Mouse (Mus musculus): ENCODE measurements around the gene Rnf213.
A peak's percentile ranks its signal among the peaks of the same experiment; 100 is the strongest.

Rnf213 gene

DNA sequence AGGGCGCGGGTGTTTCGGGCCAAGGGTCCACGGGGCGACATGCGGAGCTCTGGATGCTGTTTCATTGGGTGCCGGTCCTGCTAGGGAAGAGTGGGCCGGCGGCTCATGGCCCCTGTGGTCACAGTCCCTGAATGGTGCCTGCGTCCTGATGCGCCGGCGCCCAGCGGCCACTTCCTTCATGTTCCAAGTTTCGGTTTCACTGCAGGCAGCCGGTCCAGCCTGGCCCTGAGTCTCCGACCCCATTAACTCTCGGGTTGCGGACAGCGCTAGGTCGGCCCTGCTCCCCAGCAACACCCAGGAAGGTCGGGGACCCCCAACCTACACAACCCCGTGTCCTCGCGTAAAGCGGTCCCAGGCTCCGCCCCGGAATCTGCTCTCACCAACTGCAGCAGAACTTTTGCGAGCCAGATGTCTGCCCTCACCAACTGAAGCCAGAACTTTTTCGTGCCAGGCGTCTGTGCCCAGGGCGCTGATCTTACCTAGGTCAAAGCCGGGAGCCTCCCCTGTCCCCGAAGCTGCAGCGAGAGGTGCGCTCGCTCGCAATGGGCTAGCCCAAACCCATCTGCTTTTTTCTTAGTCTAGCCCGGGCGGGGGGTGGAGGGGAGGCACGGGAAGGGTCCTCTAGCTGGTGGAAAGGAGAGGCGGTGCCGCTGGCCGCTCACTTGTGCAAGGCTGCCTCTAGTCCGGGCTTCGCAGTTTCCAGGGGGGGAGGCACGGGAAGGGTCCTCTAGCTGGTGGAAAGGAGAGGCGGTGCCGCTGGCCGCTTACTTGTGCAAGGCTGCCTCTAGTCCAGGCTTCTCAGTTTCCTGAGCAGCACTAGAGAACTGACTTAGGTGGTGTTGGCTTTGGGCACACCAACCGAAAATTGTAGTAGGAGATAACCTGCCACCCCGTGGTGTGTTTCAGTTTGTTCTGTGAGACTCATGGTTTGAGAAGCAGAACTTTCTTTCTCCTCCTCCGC is 2.3 kb upstream of the Rnf213 start:
- DNase-seq = peak; percentile 79

DNA sequence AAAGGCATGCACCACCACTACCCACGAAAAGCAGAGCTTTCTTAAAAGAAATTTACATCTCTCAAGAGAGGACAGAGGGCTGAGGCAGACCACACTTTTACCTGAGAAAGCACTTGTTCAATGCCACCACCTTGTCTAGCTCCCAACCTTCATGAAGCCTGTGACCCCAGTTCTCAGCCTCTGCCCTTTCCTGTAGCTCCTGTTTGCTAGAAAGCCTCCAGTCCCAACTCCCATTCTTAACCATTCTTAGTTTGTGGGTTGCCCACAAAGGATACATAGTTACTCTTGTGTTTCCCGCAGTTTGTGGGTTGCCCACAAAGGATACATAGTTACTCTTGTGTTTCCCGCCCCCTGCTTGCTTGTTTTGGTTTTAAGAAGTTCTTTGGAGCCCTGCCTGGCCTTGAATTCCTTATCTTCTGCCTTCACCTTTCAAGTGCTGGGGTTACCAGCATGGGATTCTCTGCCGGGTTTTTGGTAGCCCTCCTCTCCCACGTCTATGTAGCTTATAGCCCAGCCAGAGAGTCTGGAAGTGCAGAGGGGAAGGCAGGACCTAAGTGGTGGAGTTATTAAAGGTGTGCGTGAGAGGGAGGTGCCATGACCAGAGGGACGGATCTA is 1.4 kb upstream of the Rnf213 start:
- no peak for DNase-seq

DNA sequence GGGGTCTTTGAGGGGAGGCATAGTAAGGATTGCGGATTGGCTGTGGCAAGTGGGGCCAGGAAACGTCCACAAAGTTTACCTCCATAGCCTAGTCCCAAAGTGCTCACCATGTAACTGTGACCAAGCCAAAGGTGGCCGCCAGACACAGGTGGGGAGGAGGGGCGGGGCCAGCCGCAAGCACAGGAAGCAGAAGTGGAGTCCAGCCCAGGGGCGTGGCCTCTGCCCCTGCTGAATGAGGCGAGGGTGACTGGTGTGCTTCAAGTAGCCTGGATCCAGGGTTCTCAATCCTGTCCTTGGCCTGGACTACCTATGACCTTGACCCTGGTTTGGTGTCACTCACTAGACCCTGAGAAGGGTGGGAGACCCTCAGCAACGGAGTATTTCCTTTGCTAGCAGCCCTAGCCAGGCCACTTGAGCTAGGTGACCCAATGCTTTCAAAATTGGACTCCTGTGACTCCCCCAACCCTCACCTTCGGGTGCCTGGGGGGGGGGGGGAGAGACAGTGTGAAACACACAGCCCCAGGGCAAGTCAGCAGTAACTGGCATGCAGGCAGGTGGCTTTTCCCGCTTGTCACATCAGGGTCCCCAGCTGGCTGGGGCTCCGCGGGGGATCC is 792 bp upstream of the Rnf213 start:
- DNase-seq = peak; percentile 80

DNA sequence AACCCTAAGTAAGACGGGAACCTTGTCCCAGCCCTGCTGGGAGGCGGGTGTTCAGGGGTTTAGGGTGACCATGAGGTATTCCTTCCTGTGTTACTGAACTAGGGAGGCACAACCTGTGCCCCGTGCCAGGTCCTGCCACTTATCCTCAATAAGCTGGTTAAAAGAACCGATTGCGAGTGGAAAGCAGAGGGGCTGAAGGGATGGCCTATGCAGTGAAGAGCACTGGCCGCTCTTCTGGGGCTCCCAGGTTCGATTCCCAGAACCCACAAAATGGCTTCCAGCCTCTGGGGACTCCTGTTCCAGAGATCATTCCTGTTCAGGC is 544 bp downstream of the Rnf213 start:
- no peak for DNase-seq

DNA sequence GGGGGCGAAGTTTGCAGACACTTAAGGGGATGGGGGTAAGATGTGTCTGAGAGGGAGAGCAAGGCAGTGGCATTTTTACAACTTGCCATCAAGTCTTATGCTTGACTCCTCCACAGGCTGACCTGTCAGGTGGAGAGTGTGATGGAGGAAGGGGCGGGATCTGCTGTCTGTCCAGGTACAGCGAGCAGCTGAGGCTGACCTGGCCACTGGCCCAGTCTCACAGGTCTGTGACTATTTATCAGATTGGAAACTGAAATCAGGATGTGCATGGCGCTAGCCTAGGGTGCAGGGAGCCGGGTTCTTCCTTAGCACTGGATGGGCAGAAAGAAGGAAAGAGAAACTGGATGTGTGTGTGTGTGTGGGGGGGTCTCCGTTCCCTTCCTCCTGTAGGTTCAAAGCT is 1.3 kb downstream of the Rnf213 start:
- no peak for DNase-seq

DNA sequence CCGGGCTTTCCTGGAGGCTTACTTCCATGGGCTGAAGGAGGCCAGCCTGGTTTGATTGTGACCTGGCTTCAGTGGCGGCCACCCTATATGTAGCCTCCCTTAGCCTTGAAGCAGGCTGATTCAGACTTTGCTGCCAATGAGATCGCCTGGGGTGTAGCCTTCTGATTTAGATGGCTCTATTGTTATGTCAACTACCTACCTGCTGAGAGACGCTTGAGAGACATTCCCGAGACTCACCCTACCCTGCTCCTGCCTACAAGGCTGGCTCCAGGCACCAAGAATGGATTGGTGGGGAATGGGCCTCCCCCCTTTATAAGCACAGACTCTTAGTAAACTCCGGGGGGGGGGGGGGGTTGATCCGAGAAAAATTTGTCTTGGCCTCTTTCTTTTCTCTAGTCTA is 2.5 kb downstream of the Rnf213 start:
- no peak for DNase-seq

DNA sequence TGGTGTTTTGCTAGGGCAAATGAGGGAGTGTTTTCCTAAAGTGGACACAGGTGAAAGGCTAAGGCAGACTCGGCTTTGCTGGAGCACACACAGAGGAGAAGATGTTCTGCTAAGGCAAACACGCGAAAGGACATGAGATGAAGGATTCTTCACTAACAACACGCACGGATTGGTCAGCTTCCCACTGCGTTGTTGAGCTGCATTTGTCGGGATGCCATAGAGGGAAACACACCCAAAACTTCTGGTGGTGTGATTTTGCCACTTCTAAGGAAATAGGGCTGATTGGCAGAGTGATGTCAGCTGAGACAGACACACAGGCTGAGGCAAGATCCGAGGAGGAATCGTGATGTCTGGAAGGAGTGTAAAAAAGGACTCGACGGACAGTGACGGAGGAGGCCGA is 3.0 kb downstream of the Rnf213 start:
- no peak for DNase-seq

DNA sequence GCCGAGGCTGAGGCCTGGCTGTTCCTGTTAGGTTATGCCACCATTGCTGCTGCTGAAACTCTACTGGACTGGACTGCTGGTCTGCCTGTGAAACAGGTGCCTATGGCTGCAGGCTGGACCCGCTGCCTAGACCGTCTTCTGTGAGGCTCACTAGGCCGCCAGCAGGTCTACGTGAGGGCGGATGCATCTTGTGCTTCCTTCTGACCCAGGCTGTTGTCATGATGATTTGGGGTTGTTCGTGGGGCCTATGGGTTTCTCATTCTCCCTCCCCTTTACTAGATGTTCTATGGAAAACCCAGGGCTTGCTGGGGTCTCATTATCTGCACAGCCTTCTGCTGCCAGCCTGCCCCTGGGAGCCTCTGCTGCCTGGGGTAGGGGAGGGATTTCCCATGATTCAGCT is 3.6 kb downstream of the Rnf213 start:
- no peak for DNase-seq

DNA sequence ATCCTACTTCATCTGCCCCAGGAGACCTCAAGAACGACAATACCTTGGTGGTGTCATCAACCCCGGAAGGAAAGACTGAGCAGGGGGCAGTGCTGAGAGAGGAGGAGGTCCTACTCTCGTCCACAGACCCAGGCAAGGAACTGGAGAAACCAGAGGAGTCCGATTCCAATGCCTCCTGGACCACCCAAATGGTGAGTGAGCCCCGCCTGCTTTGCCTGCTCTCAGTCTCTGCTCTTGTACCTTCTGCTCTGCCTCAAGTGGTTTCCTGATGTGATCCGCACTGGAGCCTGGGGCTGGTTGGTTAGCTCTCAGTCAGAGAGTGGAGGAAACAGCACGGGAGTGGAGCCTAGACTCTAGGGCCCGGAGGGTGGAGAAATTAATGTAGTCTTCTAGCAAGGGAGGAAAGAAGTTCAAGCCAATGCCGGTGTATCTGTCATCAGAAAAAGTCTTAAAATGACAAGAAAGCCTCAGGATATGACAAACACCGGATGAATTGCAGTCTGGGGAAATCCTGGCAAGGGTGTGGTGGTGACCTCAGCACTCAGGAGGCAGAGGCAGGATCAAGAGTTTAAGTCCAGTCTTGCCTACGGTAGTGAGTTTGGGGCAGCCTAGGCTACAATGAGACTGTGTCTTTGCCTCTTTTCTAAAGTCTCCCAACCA is 9.7 kb downstream of the Rnf213 start:
- no peak for DNase-seq

DNA sequence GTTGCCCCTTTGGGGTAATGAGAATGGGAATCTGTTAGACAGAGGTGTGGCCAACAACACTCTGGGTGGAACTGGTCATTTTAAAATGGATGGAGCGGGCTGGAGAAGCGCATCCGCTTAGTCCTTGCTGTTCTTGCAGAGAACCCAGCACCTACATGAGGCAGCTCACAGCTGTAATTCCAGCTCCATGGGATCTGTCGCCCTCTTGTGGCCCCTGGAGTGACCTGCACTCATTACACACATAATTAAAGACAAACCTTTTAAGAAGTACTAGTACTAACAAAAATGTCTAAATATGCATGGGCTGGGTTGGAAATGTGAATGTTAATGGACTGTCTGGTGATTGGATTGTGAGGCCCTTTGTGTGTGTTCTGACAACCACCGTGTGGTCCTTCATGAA is 11.7 kb downstream of the Rnf213 start:
- peak; percentile 47 for DNase-seq

DNA sequence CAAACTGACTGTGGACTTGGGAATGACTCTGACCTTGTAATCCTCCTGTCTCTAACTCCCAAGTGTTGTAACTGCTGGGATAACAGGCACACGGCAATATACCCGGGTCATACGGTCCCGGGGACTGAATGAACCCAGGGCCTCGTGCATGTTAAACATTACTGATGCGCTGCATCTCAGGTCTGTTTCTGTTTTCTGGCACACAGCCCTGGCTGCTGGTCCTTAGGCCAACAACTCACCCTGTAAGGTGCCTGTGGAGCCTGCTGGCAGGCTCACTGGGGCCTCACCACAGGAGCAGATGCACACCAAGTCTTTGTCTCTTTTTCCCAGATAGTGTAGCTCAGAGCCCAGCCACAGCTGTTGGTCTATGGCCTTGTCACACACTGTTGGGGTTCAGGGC is 14.5 kb downstream of the Rnf213 start:
- no peak for DNase-seq

DNA sequence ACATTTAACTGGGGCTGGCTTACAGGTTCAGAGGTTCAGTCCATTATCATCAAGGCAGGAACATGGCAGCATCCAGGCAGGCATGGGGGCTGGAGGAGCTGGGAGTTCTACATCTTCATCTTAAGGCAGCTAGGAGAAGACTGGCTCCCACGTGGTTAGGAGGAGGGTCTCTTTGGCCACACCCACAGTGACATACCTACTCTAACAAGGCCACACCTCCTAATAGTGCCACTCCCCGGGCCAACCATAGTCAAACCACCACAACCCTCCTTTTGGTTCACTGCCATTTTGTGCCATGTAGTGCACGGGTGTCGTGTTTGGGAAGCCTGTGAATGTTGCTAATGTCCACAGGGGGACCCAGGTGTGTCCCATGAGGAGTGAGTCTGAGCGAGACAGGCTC is 15.1 kb downstream of the Rnf213 start:
- no peak for DNase-seq

DNA sequence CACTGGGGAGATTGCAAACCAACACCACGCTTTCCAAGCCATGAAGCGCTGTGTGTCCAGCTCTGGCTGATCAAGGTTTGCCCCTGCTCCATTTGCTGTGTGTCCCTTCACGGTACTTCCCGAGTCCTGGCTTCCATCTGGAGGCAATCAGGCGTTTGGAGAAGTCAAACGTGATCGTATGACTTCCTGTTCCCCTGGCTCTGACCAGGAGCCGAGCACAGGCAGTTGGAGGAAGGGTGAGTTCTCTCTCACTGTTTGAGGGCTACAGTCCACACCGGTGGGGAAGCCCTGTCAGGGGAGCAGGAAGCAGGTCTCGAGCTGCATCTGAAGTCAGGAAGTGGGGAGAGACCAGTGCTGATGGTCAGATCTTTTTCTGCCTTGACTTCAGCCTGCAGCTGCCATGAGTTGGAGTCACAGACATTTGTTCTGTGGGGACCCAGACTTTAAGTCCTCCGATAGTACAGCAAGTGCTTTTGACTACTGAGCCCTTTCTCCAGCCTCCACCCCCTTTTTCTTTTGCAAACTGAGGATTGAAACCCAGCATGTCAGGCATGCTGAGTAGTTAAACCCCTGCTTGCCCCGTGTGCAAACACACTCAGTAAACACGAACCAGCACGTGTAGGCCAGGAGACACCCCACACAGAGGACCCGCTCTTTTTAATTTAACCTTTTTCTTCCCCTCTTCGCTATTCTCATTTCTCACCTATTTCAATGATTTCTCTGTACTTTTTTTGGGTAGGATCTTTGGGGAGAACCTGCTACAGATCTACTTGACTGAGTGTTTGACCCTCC is 26.6 kb downstream of the Rnf213 start:
- no peak for DNase-seq

DNA sequence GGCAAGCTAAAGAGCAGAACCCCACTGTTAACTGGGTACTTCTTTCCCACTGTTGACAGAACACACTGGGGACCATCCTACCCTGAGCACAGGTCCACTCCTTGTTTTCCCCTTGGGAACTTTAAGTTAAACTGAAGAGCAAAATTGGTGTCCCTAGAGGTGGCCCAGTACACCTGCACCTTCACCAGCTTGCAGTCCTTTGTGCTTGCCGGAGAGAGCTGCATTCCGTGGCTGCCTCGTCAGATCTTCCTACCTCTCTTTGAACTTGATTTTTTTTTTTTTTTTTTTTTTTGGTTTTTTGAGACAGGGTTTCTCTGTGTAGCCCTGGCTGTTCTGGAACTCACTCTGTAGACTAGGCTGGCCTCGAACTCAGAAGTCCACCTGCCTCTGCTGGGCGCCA is 27.5 kb downstream of the Rnf213 start:
- no peak for DNase-seq

DNA sequence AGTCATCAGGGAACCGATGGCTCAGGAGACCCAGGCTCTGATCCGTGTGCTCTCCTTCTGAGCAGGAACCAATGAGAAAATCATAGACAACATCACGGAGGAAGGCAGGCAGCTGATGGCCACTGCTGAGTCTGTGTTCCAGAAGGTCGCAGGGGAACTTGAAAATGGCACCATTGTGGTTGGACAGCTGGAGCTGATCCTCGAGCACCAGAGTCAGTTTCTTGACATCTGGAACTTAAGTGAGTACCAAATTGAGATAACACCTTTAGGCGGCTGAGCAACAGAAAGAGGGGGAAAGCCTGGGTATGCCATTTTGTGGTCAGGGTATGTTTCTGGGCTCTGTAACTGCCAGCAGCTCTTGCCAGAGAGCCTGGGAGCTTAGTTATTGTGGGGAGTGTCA is 34.5 kb downstream of the Rnf213 start:
- peak; percentile 23 for DNase-seq

DNA sequence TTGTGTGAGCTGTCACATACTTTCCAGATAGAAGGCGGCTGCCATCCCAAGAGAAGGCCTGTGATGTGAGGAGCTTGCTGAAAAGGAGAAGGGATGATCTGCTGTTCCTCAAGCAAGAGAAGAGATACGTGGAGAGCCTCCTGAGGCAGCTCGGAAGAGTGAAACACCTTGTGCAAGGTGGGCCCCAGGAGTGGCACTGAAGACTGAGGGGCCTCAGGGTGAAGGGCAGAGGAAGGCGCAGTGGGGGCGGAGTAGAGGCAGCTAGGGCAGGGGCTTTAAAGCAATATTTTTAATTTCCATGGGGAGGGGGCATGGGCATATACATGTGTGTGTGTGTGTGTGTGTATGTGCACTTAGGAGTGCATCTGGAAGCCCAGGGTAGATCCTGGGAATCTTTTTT is 35.1 kb downstream of the Rnf213 start:
- DNase-seq = no peak

DNA sequence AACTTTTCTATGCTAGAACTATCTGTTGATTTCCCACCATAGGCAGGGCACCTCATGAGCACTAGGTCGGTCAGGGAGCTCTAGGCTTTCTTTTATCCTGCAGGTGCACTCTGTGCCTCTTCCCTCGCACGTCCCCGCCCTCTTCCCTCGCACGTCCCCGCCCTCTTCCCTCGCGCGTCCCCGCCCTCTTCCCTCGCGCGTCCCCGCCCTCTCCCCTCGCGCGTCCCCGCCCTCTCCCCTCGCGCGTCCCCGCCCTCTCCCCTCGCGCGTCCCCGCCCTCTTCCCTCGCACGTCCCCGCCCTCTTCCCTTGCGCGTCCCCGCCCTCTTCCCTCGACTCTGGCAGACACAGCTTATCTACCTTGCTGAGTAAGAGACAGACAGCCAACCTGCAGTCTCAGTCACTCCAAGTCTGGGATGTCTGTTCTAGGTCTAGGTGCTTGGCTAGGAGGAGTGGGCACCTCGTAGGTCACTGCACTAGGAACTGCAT is 35.8 kb downstream of the Rnf213 start:
- peak; percentile 68 for DNase-seq

DNA sequence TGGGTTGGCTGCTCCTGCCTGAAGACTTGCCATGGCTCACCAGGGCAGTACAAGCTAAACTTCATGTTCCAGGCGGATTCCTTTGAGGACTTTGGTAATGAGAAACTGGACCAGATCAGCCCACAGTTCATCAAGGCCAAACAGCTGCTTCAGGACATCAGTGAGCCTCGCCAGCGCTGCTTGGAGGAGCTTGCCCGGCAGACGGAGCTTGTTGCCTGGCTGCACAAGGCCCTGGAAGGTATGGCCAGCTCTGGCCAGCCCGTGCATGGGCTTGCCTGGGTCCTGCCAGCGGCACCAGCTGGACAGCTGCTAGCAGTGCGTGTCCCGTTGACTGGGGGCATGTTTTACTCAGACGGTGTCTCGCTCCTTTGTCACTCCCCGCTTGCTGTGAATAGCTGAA is 38.6 kb downstream of the Rnf213 start:
- peak; percentile 27 for DNase-seq

DNA sequence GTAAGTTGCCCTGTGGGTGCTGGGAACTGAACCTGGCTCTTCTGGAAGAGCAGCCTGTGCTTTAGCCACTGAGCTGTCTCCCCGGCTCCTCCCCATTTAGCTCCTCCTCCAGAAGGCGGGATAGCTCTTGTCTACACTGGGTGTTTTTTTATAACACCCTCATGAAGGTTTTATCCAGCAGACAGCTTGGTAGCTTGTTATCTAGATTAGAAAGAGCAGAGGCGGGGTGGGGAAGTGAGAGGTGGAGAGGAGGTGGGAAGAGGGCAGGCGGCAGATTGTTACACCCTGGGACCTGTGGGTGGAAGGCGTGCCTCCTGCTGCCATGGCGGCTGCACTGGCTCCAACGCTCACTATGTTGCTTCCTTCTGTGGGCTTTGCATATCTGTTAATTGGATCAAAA is 39.8 kb downstream of the Rnf213 start:
- DNase-seq = no peak

DNA sequence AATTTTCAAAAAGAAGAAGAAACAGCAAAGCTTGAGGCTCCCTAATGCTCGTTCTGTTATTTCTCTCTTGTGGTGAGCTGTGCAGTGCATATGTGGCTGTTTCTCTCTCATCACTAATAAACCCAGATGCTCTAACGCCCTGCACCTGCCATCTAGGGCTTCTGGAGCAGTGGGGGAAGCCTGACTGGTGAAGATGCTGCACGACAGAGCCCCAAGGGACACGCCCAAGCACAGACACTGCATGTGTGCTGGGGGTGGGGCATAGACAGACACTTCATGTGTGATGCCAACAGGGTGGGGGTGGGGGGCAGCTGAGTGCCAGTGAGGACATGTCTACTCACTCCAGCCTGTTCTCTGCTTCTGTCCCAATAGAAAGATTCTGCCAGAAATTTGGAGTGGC is 41.4 kb downstream of the Rnf213 start:
- DNase-seq = no peak

DNA sequence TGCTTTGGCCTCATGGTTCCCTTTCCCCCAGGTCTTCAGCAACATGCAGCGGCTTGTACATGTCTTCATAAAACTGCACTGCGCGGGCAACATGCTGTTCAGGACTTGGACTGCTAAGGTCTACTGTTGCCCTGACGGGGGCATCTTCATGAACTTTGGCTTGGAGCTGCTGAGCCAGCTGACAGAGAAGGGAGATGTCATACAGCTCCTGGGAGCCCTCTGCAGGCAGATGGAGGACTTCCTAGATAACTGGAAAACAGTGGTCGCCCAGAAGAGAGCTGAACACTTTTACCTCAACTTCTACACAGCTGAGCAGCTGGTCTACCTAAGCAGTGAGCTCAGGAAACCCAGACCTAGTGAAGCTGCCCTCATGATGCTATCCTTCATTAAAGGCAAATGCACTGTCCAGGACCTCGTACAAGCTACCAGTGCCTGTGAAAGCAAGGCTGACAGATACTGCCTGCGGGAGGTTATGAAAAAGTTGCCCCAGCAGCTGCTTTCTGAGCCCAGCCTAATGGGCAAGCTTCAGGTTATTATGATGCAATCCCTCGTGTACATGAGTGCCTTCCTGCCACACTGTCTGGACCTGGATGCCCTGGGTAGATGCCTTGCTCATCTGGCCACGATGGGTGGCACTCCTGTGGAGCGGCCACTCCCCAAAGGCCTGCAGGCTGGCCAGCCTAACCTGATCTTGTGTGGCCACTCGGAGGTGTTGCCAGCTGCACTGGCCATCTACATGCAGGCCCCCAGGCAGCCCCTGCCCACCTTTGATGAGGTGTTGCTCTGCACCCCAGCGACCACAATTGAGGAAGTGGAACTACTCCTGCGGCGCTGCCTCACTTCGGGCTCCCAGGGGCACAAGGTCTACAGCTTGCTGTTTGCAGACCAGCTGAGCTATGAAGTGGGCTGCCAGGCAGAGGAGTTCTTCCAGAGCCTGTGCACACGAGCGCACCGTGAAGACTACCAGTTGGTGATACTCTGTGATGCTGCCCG is 43.3 kb downstream of the Rnf213 start:
- DNase-seq = peak; percentile 22

Data from lung, postnatal 14 days (tissue).